In the genomic region with DNA sequence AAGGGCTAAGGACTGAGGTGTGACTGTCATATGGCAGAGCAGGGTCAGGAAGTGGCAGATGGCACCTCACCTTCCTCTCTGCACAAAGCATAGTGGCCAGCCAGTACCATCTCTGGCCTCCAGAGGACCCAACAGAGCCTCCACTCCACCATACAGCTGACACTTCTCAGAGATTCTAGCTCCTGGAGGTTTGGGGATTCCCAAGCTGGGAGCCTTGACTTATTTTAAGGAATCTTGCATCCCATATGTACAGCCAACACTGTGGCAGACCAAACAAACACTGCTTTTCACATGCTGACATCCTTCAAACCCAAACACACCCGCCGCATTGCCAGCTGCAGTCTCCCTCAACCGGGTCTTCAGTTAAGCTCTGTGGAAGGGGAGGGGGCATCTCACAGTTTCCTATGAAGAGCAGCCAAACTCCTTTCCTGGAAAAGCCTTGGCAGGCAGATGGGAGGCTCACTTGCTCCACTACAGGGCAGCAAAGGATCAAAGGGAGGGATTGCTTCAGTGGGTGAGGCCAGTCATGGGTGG, we compare ENCODE assay signal across 9 mouse cellular contexts.
DNase-seq lines count a peak whose midpoint lies in the region; ATAC-seq and TF ChIP-seq lines count a peak whose summit lies in the region.
"Had no signal": no experiment of that assay in that cellular context is flagged by ENCODE, and none has a peak within 500 bp of the region (broad histone marks: within the 10 kb centered on the region; RNA-seq: fewer than 3 reads in every experiment).

No protein-coding gene starts in this region.

- peak; percentile 53 for TF ChIP-seq CTCF in intestine, postnatal 0 days (IDR thresholded peaks at IDR 0.05; ENCODE audit: low read depth)

- 52% methylated on average over 3 of the region's 3 CpGs for WGBS in intestine, embryonic 15.5 days
- WGBS in intestine, embryonic 16.5 days, result 35% methylated on average over 3 of the region's 3 CpGs
- 50% methylated on average over 3 of the region's 3 CpGs for WGBS in intestine, postnatal 0 days
- 67% methylated on average over 3 of the region's 3 CpGs for WGBS in kidney, embryonic 16.5 days

- ATAC-seq in intestine, embryonic 15.5 days, result no peak
- no peak for ATAC-seq in intestine, embryonic 16.5 days
- ATAC-seq in cerebellum, adult (ENCODE audit: insufficient number of reproducible peaks, low FRiP score, low TSS enrichment), result peak; percentile 85
- ATAC-seq in intestine, postnatal 0 days, result no peak
- no peak for ATAC-seq in kidney, embryonic 16.5 days (ENCODE audit: low FRiP score, low TSS enrichment)

- peak; percentile 39 to 49 for DNase-seq in B cell, adult 2 months
- DNase-seq in urinary bladder, postnatal 25 days (ENCODE audit: low spot score), result no peak
- no peak for DNase-seq in right cerebral cortex, adult 2 months (ENCODE audit: low spot score in 2 of 2)

- no peaks in the 10 kb centered on the region for H3K9me3 ChIP-seq in intestine, embryonic 15.5 days
- H3K9me3 ChIP-seq in intestine, embryonic 16.5 days (ENCODE audit: control insufficient read depth, low read length), result no peaks in the 10 kb centered on the region
- no peaks in the 10 kb centered on the region for H3K9me3 ChIP-seq in intestine, postnatal 0 days (ENCODE audit: control insufficient read depth)
- no peaks in the 10 kb centered on the region for H3K9me3 ChIP-seq in kidney, embryonic 16.5 days (ENCODE audit: low read length)
- H3K9me3 ChIP-seq: megakaryocyte, embryonic 14.5 days had no signal

- peaks cover 18% of the 10 kb centered on the region for H3K4me1 ChIP-seq in intestine, embryonic 15.5 days (replicated peaks)
- H3K4me1 ChIP-seq in intestine, embryonic 16.5 days (ENCODE audit: control insufficient read depth, insufficient read depth, low read length), result peaks cover 19% of the 10 kb centered on the region; the same call in 1 of the 2 replicates
- peaks cover 9% of the 10 kb centered on the region; the same call in 1 of the 2 replicates for H3K4me1 ChIP-seq in intestine, postnatal 0 days (replicated peaks; ENCODE audit: control insufficient read depth, insufficient read depth, low read length)
- no peaks in the 10 kb centered on the region for H3K4me1 ChIP-seq in kidney, embryonic 16.5 days (ENCODE audit: insufficient read depth, low read length)

- no peaks in the 10 kb centered on the region for H3K27me3 ChIP-seq in intestine, embryonic 15.5 days (replicated peaks)
- no peaks in the 10 kb centered on the region for H3K27me3 ChIP-seq in intestine, embryonic 16.5 days (replicated peaks; ENCODE audit: control insufficient read depth, insufficient read depth, low read length)
- H3K27me3 ChIP-seq in intestine, postnatal 0 days (replicated peaks; ENCODE audit: control insufficient read depth, insufficient read depth, low read length), result no peaks in the 10 kb centered on the region
- H3K27me3 ChIP-seq in kidney, embryonic 16.5 days (ENCODE audit: insufficient read depth, low read length), result no peaks in the 10 kb centered on the region
- H3K27me3 ChIP-seq: megakaryocyte, embryonic 14.5 days had no signal

- H3K36me3 ChIP-seq in intestine, embryonic 15.5 days, result no peaks in the 10 kb centered on the region
- no peaks in the 10 kb centered on the region for H3K36me3 ChIP-seq in intestine, embryonic 16.5 days (ENCODE audit: control insufficient read depth, insufficient read depth, low read length)
- no peaks in the 10 kb centered on the region for H3K36me3 ChIP-seq in intestine, postnatal 0 days (ENCODE audit: control insufficient read depth, insufficient read depth)
- no peaks in the 10 kb centered on the region for H3K36me3 ChIP-seq in kidney, embryonic 16.5 days (ENCODE audit: insufficient read depth, low read length)

- H3K27ac ChIP-seq in intestine, embryonic 15.5 days, result peak overlapping the region; percentile 25; the same call in 1 of the 2 replicates
- H3K27ac ChIP-seq in intestine, embryonic 16.5 days (ENCODE audit: low read length), result no peak overlapping the region
- H3K27ac ChIP-seq in intestine, postnatal 0 days (ENCODE audit: low read depth, low read length), result no peak overlapping the region
- no peak overlapping the region for H3K27ac ChIP-seq in kidney, embryonic 16.5 days (ENCODE audit: low read length)

- no peak overlapping the region for H3K9ac ChIP-seq in intestine, embryonic 15.5 days
- H3K9ac ChIP-seq in intestine, embryonic 16.5 days (ENCODE audit: low read depth, low read length), result no peak overlapping the region
- H3K9ac ChIP-seq in intestine, postnatal 0 days (ENCODE audit: low read depth, low read length), result no peak overlapping the region
- H3K9ac ChIP-seq in kidney, embryonic 16.5 days (replicated peaks; ENCODE audit: low read length), result no peak overlapping the region

- H3K4me3 ChIP-seq in intestine, embryonic 15.5 days (replicated peaks), result no peak overlapping the region
- H3K4me3 ChIP-seq in intestine, embryonic 16.5 days (ENCODE audit: low read length), result no peak overlapping the region
- no peak overlapping the region for H3K4me3 ChIP-seq in intestine, postnatal 0 days (ENCODE audit: low read depth, low read length)
- no peak overlapping the region for H3K4me3 ChIP-seq in kidney, embryonic 16.5 days (ENCODE audit: low read length)
- H3K4me3 ChIP-seq: megakaryocyte, embryonic 14.5 days had no signal

- no peak overlapping the region for H3K4me2 ChIP-seq in intestine, embryonic 15.5 days (replicated peaks)
- H3K4me2 ChIP-seq in intestine, embryonic 16.5 days (ENCODE audit: low read depth, low read length), result no peak overlapping the region
- no peak overlapping the region for H3K4me2 ChIP-seq in intestine, postnatal 0 days (replicated peaks; ENCODE audit: low read depth)
- no peak overlapping the region for H3K4me2 ChIP-seq in kidney, embryonic 16.5 days (replicated peaks; ENCODE audit: low read depth, low read length)

Comparison
In these comparisons a context has a peak if more than half of its experiments do, and no peak if none do; other contexts are left out.
1. DNase-seq: peak in B cell, adult 2 months (2 of 2); none in urinary bladder, postnatal 25 days (single experiment) and right cerebral cortex, adult 2 months (0 of 2).